Mouse (Mus musculus) effector memory CD4-positive, alpha-beta T cell, adult 7 months (primary cell): Measurements from ENCODE around the gene Scnn1a. TPM values are rescaled to one million over a fixed set of nuclear protein-coding genes. Genes with fewer than 3 reads are reported as not detected.

Experiments used
- polyA plus RNA-seq: library from polyadenylated mRNA; unstranded; fragments of 100-300 nt; shearing (Covaris generic); gene quantifications from one replicate; pipeline ENCODE4 v1.2.1, GENCODE M21; 2017

Gene Scnn1a
- 0.18 TPM for polyA plus RNA-seq

GRCm38 (mm10) chr6:125320323-125320722 is at the start of gene Scnn1a:
Gene Scnn1a (plus strand): TSS chr6:125320659.

GRCm38 (mm10) chr6:125285890-125286289 is 34.6 kb upstream of the Scnn1a start, which contains the start of gene Tuba3a:
Gene Tuba3a (minus strand): TSS chr6:125286042.

GRCm38 (mm10) chr6:125313546-125314230 is 6.8 kb upstream of the Scnn1a start, which contains the start of gene Ltbr:
Gene Ltbr (minus strand): TSS chr6:125313885.

GRCm38 (mm10) chr6:125348721-125349574 is 28.5 kb downstream of the Scnn1a start, which contains the start of gene Tnfrsf1a:
Gene Tnfrsf1a (plus strand): TSS chr6:125349362.

GRCm38 (mm10) chr6:125380372-125381360 is 60.2 kb downstream of the Scnn1a start, which contains the start of gene Plekhg6:
Gene Plekhg6 (minus strand): TSS chr6:125380793.

Other genes with a start within 250 kb of the Scnn1a start
- 37.9 TPM for gene Chd4, start 224.7 kb upstream of the Scnn1a start, polyA plus RNA-seq
- gene Nop2, start 188.8 kb upstream of the Scnn1a start, polyA plus RNA-seq, result 36.2 TPM
- 16.8 TPM for gene Iffo1, start 175.4 kb upstream of the Scnn1a start, polyA plus RNA-seq
- 339 TPM for gene Gapdh, start 154.2 kb upstream of the Scnn1a start, polyA plus RNA-seq
- 16.2 TPM for gene Ncapd2, start 129.0 kb upstream of the Scnn1a start, polyA plus RNA-seq
- 63.7 TPM for gene Mrpl51, start 128.9 kb upstream of the Scnn1a start, polyA plus RNA-seq
- 16.1 TPM for gene Vamp1, start 105.1 kb upstream of the Scnn1a start, polyA plus RNA-seq
- gene Tapbpl, start 88.8 kb upstream of the Scnn1a start, polyA plus RNA-seq, result 104 TPM
- 270 TPM for gene Cd27, start 83.6 kb upstream of the Scnn1a start, polyA plus RNA-seq
- gene Tuba3a, start 34.6 kb upstream of the Scnn1a start, polyA plus RNA-seq, result 0.90 TPM
- gene Ltbr, start 6.8 kb upstream of the Scnn1a start, polyA plus RNA-seq, result not detected
- 29.2 TPM for gene Tnfrsf1a, start 28.7 kb downstream of the Scnn1a start, polyA plus RNA-seq
- gene Plekhg6, start 60.1 kb downstream of the Scnn1a start, polyA plus RNA-seq, result not detected
- gene Cd9, start 174.1 kb downstream of the Scnn1a start, polyA plus RNA-seq, result 192 TPM
- gene Vwf, start 226.1 kb downstream of the Scnn1a start, polyA plus RNA-seq, result 0.85 TPM